Mouse (Mus musculus) gastrocnemius, adult 8-10 months (tissue): ENCODE results near the gene Tecpr2. TPM values are rescaled to one million over a fixed set of nuclear protein-coding genes. Genes with fewer than 3 reads are reported as not detected.
A peak's percentile ranks its signal among the peaks of the same experiment; 100 is the strongest.
"Not testable (repeated sequence)": the region's sequence is repeated elsewhere in the genome, so short reads cannot be mapped to it uniquely, and the experiment has no call there.

Experiments
- DNase-seq, 2 experiments: peaks; one replicate each; pipeline ENCODE4 v3.0.0; 2022; ENCODE audit warnings: low spot score in 2 of 2
- total RNA-seq, 4 experiments: library from RNA; stranded (reverse); gene quantifications; 2 replicates each; pipeline ENCODE4 v1.2.4; 2022

Gene Tecpr2
- 1 to 10 TPM; 2.8 to 3.2 (median 2.8) TPM for total RNA-seq

DNA sequence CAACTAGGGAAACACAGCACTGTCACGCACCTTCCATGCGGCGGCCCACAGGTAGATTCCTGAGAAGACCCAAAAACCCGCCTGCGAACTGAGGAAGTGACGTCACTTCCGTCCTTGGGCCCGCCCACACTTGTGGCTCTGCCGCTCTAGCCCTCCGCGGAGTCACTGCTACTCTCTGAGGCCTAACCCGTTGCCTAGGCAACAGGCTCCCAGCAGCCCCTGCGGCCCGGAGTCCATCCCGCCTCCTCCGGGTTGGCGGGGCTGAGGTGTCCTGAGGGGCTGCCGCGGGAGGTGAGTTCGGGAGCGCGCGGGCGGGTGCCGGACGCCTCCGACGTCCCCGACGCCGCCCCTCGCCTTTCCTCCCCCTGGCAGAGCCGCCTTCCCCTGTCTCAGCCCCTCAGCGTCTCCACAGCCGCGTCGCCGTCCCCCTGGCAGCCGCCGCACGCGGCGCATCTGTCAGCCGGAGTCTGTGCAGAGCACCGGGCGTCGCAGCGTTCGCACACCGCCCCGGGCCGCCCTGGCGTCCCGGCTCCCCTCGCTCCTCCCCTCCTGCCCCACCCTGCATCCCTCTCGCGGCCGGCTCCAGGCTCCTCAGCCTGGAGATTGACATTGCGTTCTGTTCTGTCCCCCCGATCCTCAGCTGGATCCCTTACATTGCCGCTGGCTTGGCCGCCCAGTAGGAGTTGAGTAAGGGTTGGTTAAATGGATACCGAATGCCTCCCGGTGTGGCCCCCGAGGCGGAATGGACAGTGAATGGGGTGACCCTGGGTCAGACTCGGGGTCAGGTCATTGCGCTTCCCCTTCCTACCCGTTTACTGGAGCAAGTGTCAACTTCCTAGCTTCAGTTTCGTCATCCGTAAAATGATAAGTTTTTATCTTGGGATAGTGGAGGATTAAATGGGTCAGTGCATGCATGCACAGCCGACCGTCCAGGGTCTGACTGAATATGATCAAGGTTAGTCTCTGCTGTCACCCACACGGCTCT is at the start of gene Tecpr2, which contains the start of gene Cinp:
Tecpr2 (plus strand) TSS at position 229 of the 985 bp plus-strand sequence.
Cinp (minus strand) TSS at position 110 of the 985 bp plus-strand sequence.
- DNase-seq, result peak; percentile 91 to 96

- peak; percentile 83 to 89 for DNase-seq
Measured at GRCm38 (mm10) chr12:110840348-110841198, 48.5 kb upstream of the Tecpr2 start, which contains the start of gene Mok. Gene Mok, minus strand, starts transcription at chr12:110840939.

GRCm38 (mm10) chr12:110841731-110842493 is 47.2 kb upstream of the Tecpr2 start:
- DNase-seq, result no peak

DNA sequence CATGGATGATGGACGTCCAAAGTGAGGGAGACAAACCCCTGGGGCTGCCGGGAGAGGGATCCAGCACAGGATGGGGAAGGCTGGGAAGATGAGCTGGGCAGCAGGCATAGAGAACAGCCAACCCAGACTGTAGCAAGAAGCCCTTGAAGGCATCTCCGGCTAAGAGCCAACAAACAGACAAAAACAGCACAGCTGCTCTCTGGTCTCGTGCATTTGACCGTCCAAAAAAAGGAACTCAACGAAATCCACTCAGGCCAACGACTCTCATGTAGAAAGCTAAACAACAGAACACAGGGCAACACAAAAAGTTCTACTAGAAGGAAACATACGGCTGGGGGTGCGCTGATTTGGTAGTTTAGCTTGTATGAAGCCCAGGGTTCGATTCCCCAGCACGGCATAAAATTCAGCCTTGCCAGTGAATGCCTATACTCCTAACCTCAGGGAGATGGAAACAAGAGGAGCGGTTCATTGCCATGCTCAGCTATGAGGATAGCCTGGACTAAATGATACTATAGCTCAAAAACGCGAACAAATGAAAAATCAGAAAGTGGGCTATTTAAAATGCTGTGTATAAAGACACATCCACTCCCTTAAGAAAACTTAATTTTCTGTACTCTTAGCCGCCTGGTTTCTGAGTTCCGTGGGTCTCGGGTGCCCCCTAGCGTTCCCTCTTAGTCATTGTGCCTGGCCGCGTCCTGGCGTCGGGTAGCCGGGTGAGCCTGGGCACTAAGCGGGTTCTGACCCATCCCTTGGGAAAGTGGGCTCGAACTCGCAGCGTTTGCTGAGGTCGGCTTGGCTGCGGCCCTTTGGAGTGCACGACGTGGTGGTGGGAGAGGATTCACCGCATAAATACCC is 45.6 kb upstream of the Tecpr2 start:
- DNase-seq, result peak; percentile 66 to 67

GRCm38 (mm10) chr12:110844227-110845130 is 44.6 kb upstream of the Tecpr2 start:
- no peak for DNase-seq

- DNase-seq, result peak; percentile 89 to 91
Measured at GRCm38 (mm10) chr12:110845131-110845880, 43.8 kb upstream of the Tecpr2 start.

DNA sequence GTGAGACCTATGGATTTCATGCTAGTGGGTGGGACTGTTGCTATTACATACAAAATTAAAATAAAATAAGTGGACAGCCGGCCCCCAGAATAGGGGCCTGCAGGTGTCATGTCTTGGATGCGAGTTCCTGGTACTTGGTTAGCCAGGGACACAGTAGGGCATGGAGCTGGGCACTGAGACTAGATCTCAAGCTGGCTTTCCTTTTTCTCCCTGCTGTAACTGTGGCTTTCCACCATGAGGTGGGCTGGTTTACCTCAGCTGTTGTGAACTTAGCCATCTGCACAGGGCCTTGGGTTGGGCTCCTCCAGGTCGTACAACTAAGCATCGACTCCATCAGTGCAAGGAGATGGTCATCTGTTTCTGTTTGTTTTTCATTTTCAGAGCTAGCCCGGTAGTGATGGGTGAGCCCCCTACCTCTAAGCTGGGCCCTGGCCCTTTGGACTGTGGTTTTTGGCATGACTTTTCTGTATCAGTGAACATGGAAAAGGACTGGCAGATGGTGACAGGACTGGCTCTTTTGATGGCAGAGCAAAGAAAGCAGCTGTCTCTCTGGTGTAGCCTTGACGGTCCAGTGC is 42.8 kb upstream of the Tecpr2 start:
- no peak for DNase-seq

DNA sequence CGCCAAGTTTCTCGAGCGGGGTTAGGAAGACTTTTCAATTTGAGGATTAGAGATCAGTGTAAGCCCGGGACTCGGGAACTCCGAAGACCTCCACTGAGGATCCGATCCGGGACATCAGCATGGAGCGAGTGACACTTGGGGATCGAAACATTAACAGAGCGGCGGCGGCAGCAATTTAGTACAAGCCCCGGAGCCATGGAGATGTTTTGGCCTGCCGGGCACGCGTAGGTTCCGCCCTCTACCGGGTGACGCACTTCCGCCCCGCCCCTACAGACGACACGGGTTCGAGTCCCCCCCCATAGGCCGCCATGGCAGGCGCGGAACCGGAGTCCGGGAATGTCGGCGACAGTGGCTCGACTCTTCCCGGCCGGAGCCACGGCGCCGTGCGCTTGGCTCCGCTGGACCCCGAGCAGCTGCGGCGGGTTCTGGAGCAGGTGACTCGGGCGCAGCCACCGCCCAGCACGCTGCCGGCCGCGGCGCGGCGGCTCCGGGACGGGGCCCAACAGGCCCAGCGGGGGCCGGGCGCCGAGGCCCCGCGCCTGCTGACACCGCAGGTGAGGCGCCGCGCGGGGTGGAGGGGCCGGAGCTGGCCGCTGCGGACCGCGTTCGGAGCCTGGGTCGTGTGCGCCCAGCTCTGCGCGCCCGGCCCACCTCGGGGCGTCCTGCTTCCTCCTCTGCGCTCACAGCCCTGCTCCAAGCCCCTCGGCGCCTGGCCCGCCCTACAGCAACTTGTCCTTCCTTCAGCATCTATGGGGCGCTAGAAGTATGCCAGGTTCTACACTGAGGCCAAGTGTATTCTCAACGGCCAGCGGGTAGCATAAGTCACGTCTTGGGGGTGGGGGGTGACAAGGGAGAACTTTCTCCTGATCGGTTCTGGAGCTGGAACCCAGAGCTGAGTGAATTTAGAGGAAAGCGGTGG is 38.8 kb upstream of the Tecpr2 start, which contains the start of gene Zfp839:
Zfp839 (plus strand) TSS at position 244 of the 919 bp plus-strand sequence.
- DNase-seq, result peak; percentile 76 to 79

- DNase-seq, result no peak
Measured at GRCm38 (mm10) chr12:110850929-110851256, 38.2 kb upstream of the Tecpr2 start.

DNA sequence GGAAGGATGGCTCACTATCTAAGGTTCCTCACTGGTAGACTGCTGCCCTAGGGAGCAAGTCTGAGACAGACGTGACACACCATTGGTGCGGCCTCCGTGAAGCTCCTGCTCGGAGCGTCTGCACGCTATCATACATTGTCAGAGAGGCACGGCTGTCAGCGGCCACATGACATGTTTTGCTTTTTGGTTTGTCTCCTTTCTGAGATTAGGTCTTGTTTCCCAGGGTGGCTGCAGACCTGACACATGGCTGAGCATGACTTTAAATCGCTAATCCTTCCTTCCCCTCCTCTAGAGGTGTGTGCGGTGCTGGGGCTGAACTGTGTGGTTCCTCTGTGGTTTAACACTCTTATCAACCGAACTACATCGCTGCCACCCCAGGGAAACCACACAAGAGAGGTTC is 37.6 kb upstream of the Tecpr2 start:
- DNase-seq, result no peak

DNA sequence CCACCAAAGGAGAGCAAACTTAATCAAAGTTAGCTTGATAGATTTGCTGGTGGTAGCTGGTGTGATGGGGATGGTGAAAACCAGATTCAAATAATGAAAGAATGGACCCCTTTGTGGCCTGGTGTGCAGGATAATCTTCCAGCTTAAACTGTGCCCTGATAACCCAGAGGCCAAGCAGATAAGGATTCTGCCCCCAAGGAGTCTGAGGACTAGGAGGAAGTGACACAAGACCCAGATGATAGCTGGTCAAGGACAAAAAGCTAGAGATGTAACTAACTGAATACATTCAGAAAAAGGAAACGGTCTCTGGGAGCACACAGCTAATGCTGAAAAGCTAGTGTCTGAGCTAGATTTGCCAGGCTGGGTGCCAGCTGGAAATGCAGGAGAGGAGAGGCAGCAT is 37.1 kb upstream of the Tecpr2 start:
- DNase-seq, result no peak

GRCm38 (mm10) chr12:110854786-110855737 is 34.0 kb upstream of the Tecpr2 start:
- DNase-seq, result no peak

- no peak for DNase-seq
Measured at GRCm38 (mm10) chr12:110857196-110857595, 31.9 kb upstream of the Tecpr2 start.

DNA sequence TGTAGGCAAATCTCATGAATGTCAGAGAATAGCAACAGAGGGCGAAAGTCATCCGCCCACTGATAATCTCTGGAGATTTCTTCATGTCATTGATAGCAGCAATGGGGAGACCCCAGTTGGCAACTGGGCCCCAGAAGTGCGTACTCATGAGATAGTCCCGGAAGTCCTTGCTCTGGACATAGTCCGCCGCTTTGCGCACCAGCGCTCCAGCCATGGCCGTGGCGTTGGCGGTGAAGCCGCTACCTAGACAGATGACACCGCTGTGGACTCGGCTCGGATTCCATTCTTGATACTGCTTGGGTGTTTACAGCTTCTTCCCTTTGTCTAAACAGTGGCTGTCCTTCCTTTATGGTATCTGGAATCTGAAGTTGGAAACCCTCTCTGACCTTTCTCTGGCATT is 30.4 kb upstream of the Tecpr2 start:
- not testable (repeated sequence) for DNase-seq

DNA sequence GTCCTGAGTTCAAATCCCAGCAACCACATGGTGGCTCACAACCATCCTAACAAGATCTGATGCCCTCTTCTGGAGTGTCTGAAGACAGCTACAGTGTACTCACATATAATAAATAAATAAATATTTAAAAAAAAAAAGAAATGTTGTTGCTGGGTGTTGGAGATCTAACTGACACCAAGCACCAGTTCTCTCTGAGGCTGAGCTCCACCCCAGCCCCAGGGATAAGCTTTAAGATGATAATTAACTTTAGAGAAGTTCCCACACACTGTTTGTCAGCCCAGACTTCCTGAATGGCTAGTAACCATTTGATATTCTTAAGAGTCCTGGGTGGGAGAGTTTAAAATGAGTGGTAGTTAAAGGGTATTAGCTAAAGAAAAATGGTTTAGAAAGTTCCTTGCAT is 28.8 kb upstream of the Tecpr2 start:
- DNase-seq, result no peak

DNA sequence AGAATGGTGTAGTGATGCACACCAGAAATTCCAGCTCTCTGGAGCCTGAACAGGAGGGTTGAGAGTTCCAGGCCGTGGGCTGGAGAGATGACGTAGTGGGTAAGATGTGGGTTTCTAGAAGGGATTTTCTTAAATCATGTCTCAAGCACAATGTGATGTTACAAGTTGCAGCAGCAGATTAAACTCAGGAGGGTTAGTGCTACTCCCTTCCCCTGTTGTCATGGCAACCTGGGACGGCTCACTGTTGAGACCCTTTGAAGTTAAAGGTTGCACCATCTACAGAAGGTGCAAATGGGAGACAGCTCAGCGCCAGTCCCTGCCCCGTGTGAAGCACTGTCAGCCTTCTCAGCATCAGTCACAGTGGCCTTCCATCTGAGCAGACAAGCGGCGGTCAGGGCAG is 27.8 kb upstream of the Tecpr2 start:
- no peak for DNase-seq
